Mouse (Mus musculus): ENCODE results near the gene Farp1. TPM values are rescaled to one million over a fixed set of nuclear protein-coding genes. Genes with fewer than 3 reads are reported as not detected.

Farp1 gene
- total RNA-seq, 1 experiment, result 8.6 TPM

DNA sequence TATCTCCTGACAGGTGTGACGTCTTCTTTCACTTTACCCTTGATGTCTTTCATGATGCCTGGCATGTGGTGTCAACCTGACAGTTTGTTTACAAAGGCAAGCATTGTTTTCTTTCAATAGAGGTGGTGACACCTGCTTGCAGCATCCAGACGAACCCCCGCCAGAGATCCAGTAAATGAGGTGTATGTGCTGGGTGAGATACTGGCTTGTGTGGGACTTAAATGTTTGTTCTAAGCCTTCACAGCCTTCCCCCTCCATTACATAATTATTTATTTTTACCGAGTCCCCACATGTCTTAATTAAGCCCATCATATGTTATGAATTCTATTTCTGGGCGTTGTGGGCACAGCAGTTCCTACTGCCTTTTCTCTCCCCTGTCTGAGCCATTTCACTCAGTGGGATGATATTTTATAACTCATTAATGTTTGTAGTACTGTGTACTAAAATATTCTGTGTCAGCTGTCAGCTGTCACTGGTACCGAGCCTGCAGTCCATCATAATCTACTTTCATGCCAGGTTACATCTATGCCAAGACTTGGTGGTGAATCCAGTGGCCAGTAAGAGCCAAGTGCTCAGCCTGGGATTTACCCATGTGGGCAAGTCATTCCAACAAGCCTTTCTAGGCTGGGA is 130.5 kb downstream of the Farp1 start:
- DNase-seq (ENCODE audit: low read depth, low spot score), result no peak
- Histone ChIP-seq H3K27ac (ENCODE audit: insufficient read depth, low read depth, low read length, poor library complexity, severe bottlenecking) (no peak overlapping the region), H3K4me1 (ENCODE audit: control insufficient read depth in 2 of 2, insufficient read depth in 2 of 2, low read length in 2 of 2, poor library complexity in 1 of 2) (no peaks in the 10 kb centered on the region), H3K4me3 (ENCODE audit: insufficient read depth in 1 of 2, low read depth in 1 of 2, low read length in 2 of 2, poor library complexity in 1 of 2, severe bottlenecking in 1 of 2) (no peak overlapping the region), H3K9me3 (ENCODE audit: control insufficient read depth, insufficient read depth, low read depth, low read length) (no peaks in the 10 kb centered on the region), H3K9ac (ENCODE audit: insufficient read depth, low read depth, low read length, poor library complexity, severe bottlenecking) (no peak overlapping the region), H3K36me3 (ENCODE audit: control insufficient read depth, insufficient read depth, low read length, poor library complexity, severe bottlenecking) (no peaks in the 10 kb centered on the region)
- in situ Hi-C loops (cut with MboI; ENCODE audit: low sequenced_read_pairs in 2 of 2, unreplicated experiment in 2 of 2), result no loop called here
- TF ChIP-seq MAFK (IDR thresholded peaks at IDR 0.05; ENCODE audit: insufficient read depth, low read depth, low read length) (no peak), CHD2 (IDR thresholded peaks at IDR 0.05; ENCODE audit: low read depth, low read length) (no peak), HCFC1 (IDR thresholded peaks at IDR 0.05; ENCODE audit: borderline replicate concordance, insufficient read depth, low read length) (no peak), ZNF384 (IDR thresholded peaks at IDR 0.05; ENCODE audit: low read depth, low read length) (no peak), ZC3H11A (IDR thresholded peaks at IDR 0.05; ENCODE audit: borderline replicate concordance, low read depth, low read length) (no peak)

DNA sequence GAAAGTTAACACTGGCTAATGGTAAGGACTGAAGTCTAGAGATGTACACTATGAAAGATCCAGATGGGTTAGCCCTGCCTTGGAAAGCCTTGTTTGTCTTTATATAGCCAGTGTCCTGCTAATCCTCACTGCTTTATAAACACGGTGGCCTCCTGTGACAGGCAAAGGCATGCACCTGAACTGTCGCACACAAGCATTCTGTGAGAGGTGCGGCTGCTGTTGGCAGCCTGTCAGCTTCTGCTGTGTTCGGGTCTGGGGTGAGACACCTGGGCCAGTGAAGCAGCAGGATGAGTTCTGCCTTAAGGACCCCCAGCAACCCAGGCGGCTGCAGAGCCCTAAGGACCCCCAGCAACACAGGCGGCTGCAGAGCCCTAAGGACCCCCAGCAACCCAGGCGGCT is 131.0 kb downstream of the Farp1 start:
- Histone ChIP-seq H3K4me3 (ENCODE audit: insufficient read depth in 1 of 2, low read depth in 1 of 2, low read length in 2 of 2, poor library complexity in 1 of 2, severe bottlenecking in 1 of 2) (no peak overlapping the region), H3K36me3 (ENCODE audit: control insufficient read depth, insufficient read depth, low read length, poor library complexity, severe bottlenecking) (no peaks in the 10 kb centered on the region), H3K9me3 (ENCODE audit: control insufficient read depth, insufficient read depth, low read depth, low read length) (no peaks in the 10 kb centered on the region), H3K4me1 (ENCODE audit: control insufficient read depth in 2 of 2, insufficient read depth in 2 of 2, low read length in 2 of 2, poor library complexity in 1 of 2) (no peaks in the 10 kb centered on the region), H3K9ac (ENCODE audit: insufficient read depth, low read depth, low read length, poor library complexity, severe bottlenecking) (no peak overlapping the region), H3K27ac (ENCODE audit: insufficient read depth, low read depth, low read length, poor library complexity, severe bottlenecking) (no peak overlapping the region)
- TF ChIP-seq HCFC1 (IDR thresholded peaks at IDR 0.05; ENCODE audit: borderline replicate concordance, insufficient read depth, low read length), result no peak
- no peak for TF ChIP-seq CHD2 (IDR thresholded peaks at IDR 0.05; ENCODE audit: low read depth, low read length)
- no peak for TF ChIP-seq ZC3H11A (IDR thresholded peaks at IDR 0.05; ENCODE audit: borderline replicate concordance, low read depth, low read length)
- no peak for TF ChIP-seq ZNF384 (IDR thresholded peaks at IDR 0.05; ENCODE audit: low read depth, low read length)
- no peak for TF ChIP-seq MAFK (IDR thresholded peaks at IDR 0.05; ENCODE audit: insufficient read depth, low read depth, low read length)
- in situ Hi-C loops (cut with MboI; ENCODE audit: low sequenced_read_pairs in 2 of 2, unreplicated experiment in 2 of 2), result no loop called here
- DNase-seq (ENCODE audit: low read depth, low spot score), result no peak

DNA sequence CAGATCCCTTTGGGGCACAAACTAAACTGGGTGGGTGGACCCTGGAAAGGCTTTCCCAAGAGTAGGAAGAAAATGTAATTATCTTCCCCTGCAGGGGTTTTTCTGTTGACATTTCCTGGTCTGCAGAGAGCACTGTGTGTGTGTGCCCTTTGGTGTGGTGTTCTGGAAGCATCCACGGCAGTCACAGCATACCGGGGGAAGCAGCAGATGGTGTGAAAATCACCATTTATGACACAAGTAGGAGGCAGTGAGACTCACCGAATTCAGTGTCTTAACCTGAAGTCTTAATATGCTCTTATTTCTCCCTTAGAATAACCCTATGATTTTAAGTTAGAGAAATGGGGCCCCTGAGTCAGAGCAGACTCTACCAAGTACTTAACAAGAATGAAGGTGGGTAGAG is 133.7 kb downstream of the Farp1 start:
- Histone ChIP-seq H3K27ac (ENCODE audit: insufficient read depth, low read depth, low read length, poor library complexity, severe bottlenecking) (no peak overlapping the region), H3K36me3 (ENCODE audit: control insufficient read depth, insufficient read depth, low read length, poor library complexity, severe bottlenecking) (no peaks in the 10 kb centered on the region), H3K4me3 (ENCODE audit: insufficient read depth in 1 of 2, low read depth in 1 of 2, low read length in 2 of 2, poor library complexity in 1 of 2, severe bottlenecking in 1 of 2) (no peak overlapping the region), H3K9me3 (ENCODE audit: control insufficient read depth, insufficient read depth, low read depth, low read length) (no peaks in the 10 kb centered on the region), H3K9ac (ENCODE audit: insufficient read depth, low read depth, low read length, poor library complexity, severe bottlenecking) (no peak overlapping the region), H3K4me1 (ENCODE audit: control insufficient read depth in 2 of 2, insufficient read depth in 2 of 2, low read length in 2 of 2, poor library complexity in 1 of 2) (no peaks in the 10 kb centered on the region)
- no peak for DNase-seq (ENCODE audit: low read depth, low spot score)
- in situ Hi-C loops (cut with MboI; ENCODE audit: low sequenced_read_pairs in 2 of 2, unreplicated experiment in 2 of 2), result no loop called here
- TF ChIP-seq CHD2 (IDR thresholded peaks at IDR 0.05; ENCODE audit: low read depth, low read length) (no peak), ZNF384 (IDR thresholded peaks at IDR 0.05; ENCODE audit: low read depth, low read length) (no peak), ZC3H11A (IDR thresholded peaks at IDR 0.05; ENCODE audit: borderline replicate concordance, low read depth, low read length) (no peak), MAFK (IDR thresholded peaks at IDR 0.05; ENCODE audit: insufficient read depth, low read depth, low read length) (no peak), HCFC1 (IDR thresholded peaks at IDR 0.05; ENCODE audit: borderline replicate concordance, insufficient read depth, low read length) (no peak)

GRCm38 (mm10) chr14:121170321-121170720 is 135.3 kb downstream of the Farp1 start:
- Histone ChIP-seq H3K36me3 (ENCODE audit: control insufficient read depth, insufficient read depth, low read length, poor library complexity, severe bottlenecking) (no peaks in the 10 kb centered on the region), H3K9me3 (ENCODE audit: control insufficient read depth, insufficient read depth, low read depth, low read length) (no peaks in the 10 kb centered on the region), H3K9ac (ENCODE audit: insufficient read depth, low read depth, low read length, poor library complexity, severe bottlenecking) (no peak overlapping the region), H3K27ac (ENCODE audit: insufficient read depth, low read depth, low read length, poor library complexity, severe bottlenecking) (no peak overlapping the region), H3K4me3 (ENCODE audit: insufficient read depth in 1 of 2, low read depth in 1 of 2, low read length in 2 of 2, poor library complexity in 1 of 2, severe bottlenecking in 1 of 2) (no peak overlapping the region), H3K4me1 (ENCODE audit: control insufficient read depth in 2 of 2, insufficient read depth in 2 of 2, low read length in 2 of 2, poor library complexity in 1 of 2) (no peaks in the 10 kb centered on the region)
- no peak for DNase-seq (ENCODE audit: low read depth, low spot score)
- TF ChIP-seq HCFC1 (IDR thresholded peaks at IDR 0.05; ENCODE audit: borderline replicate concordance, insufficient read depth, low read length) (no peak), CHD2 (IDR thresholded peaks at IDR 0.05; ENCODE audit: low read depth, low read length) (no peak), ZNF384 (IDR thresholded peaks at IDR 0.05; ENCODE audit: low read depth, low read length) (no peak), MAFK (IDR thresholded peaks at IDR 0.05; ENCODE audit: insufficient read depth, low read depth, low read length) (no peak), ZC3H11A (IDR thresholded peaks at IDR 0.05; ENCODE audit: borderline replicate concordance, low read depth, low read length) (no peak)
- in situ Hi-C loops (cut with MboI; ENCODE audit: low sequenced_read_pairs in 2 of 2, unreplicated experiment in 2 of 2), result no loop called here

Measured in ES-E14 (cell line).